Mouse (Mus musculus) limb, embryonic 14.5 days (tissue): Measurements from ENCODE around the gene Prkcb. TPM values are rescaled to one million over a fixed set of nuclear protein-coding genes. Genes with fewer than 3 reads are reported as not detected.

Source experiments
- ATAC-seq: fragments of 200-750 bp; cut with Nextera tagmentation; 2 replicates; pipeline ENCODE4 v1.8.0; 2017; ENCODE audit warnings: low read depth, moderate number of reproducible peaks, moderate TSS enrichment; ENCODE audit not compliant: low FRiP score
- DNase-seq: peaks from one replicate; pipeline ENCODE4 v3.0.0-alpha.2; 2015; ENCODE audit warnings: low spot score
- H3K27ac ChIP-seq: fragments of 300-500 bp; sonication (generic); replicated peaks from 2 replicates; pipeline ENCODE4 v1.5.1; 2014; ENCODE audit warnings: low read depth, mild to moderate bottlenecking, low read length, moderate library complexity, mixed read lengths
- H3K27me3 ChIP-seq: fragments of 300-500 bp; sonication (generic); 2 replicates; pipeline ENCODE4 v1.6.1; 2014; ENCODE audit warnings: low read length, mixed read lengths; ENCODE audit not compliant: control insufficient read depth, insufficient read depth
- H3K36me3 ChIP-seq: fragments of 300-500 bp; sonication (generic); 2 replicates; pipeline ENCODE4 v1.6.1; 2014; ENCODE audit warnings: mild to moderate bottlenecking, low read length, moderate library complexity, mixed read lengths; ENCODE audit not compliant: control insufficient read depth, insufficient read depth
- H3K4me1 ChIP-seq: fragments of 300-500 bp; sonication (generic); 2 replicates; pipeline ENCODE4 v1.6.1; 2014; ENCODE audit warnings: antibody characterized with exemption, low read length, mixed read lengths; ENCODE audit not compliant: control insufficient read depth, insufficient read depth
- H3K4me2 ChIP-seq: fragments of 300-500 bp; sonication (generic); replicated peaks from 2 replicates; pipeline ENCODE4 v1.6.1; 2014; ENCODE audit warnings: low read depth, mild to moderate bottlenecking, low read length, moderate library complexity; ENCODE audit not compliant: severe bottlenecking
- H3K4me3 ChIP-seq: fragments of 300-500 bp; sonication (generic); replicated peaks from 2 replicates; pipeline ENCODE4 v1.5.1; 2014; ENCODE audit warnings: low read length
- H3K9ac ChIP-seq: fragments of 300-500 bp; sonication (generic); 2 replicates; pipeline ENCODE4 v1.6.1; 2014; ENCODE audit warnings: mild to moderate bottlenecking, low read depth, low read length, moderate library complexity; ENCODE audit not compliant: severe bottlenecking
- H3K9me3 ChIP-seq: fragments of 300-500 bp; sonication (generic); 2 replicates; pipeline ENCODE4 v1.6.1; 2016; ENCODE audit warnings: low read length; ENCODE audit not compliant: control insufficient read depth
- POLR2A ChIP-seq: fragments of 200-500 bp; IDR thresholded peaks from 2 replicates; pipeline ENCODE4 v1.8.0; 2012; ENCODE audit warnings: inconsistent platforms, mild to moderate bottlenecking, moderate library complexity, borderline replicate concordance; ENCODE audit not compliant: insufficient read depth, insufficient read length; ENCODE audit errors: extremely low read depth
- WGBS: fragments of 180-500 bp; shearing (Covaris S2); extraction: QIAGEN DNeasy Blood & Tissue Kit; methylation state at CpG from one replicate; pipeline ENCODE4 v1.1.7; 2014; 5-methylcytosine and 5-hydroxymethylcytosine counted together
- polyA plus RNA-seq, 2 experiments: library from polyadenylated mRNA; depleted of rRNA in 1 of 2; stranded (reverse) in 1 of 2; unstranded in 1 of 2; fragments of >200 nt; fragmentation: Nextera tagmentation in 1 of 2; extraction: Ambion mirVana in 1 of 2; gene quantifications; 2 replicates each; pipeline versions ENCODE4 v1.2.1 to v1.2.3; 2012 to 2014

Gene Prkcb
- polyA plus RNA-seq, 2 experiments, result 6.2 to 10.3 TPM

DNA sequence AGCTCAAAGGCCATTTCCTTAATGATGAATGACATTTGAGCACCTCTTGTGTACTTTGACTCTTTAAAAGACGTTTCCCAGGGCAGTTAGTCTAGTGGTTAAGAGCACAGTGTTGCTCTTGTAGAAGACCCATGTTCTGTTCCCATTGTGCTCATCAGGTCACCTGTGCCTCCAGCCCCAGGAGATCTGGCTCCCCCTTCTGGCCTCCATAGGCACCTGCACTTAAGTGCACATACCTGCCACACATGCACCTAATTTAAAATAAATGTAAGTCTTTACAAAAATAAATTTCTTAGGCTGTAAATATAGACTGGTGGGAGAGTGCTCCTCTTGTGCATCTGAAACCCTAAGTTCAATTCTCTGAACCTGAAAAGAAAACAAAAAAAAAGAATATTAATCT is 335.2 kb downstream of the Prkcb start:
- no peak for ATAC-seq
- 59% methylated on average over 1 of the region's 1 CpGs for WGBS
- H3K4me1 ChIP-seq, result no peaks in the 10 kb centered on the region

DNA sequence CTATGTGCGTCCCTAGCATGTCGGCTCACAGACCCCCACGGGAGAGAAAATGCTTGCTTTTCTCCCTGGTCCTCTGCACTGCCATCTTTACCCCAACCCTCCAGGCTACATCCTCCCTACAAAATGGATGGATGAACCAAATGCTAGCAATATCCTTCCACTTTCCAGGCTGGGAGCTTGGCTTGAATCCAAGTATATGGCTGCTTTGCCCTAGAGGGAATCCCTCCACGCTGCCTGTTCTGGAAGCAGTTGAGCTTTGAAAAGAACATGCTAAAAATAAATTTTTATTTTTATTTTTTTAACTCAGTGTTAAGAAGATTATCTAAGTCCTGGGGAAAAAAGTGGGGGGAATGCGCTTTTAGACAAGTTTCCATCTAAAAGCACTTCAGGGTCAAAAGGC is 339.5 kb downstream of the Prkcb start:
- no peak overlapping the region for H3K9ac ChIP-seq
- no peaks in the 10 kb centered on the region for H3K4me1 ChIP-seq
- no peaks in the 10 kb centered on the region for H3K36me3 ChIP-seq
- no peak for TF ChIP-seq POLR2A
- H3K4me2 ChIP-seq, result no peak overlapping the region
- H3K27ac ChIP-seq, result no peak overlapping the region
- peak; percentile 6 for DNase-seq
- H3K9me3 ChIP-seq, result no peaks in the 10 kb centered on the region
- no peaks in the 10 kb centered on the region for H3K27me3 ChIP-seq
- 81% methylated on average over 5 of the region's 5 CpGs for WGBS
- no peak for ATAC-seq
- H3K4me3 ChIP-seq, result no peak overlapping the region

More for the DNA sequence above, 335.2 kb downstream of the Prkcb start:
- Histone ChIP-seq H3K9ac (no peak overlapping the region), H3K4me3 (no peak overlapping the region), H3K4me2 (no peak overlapping the region), H3K27me3 (no peaks in the 10 kb centered on the region), H3K9me3 (no peaks in the 10 kb centered on the region), H3K36me3 (no peaks in the 10 kb centered on the region), H3K27ac (no peak overlapping the region)
- no peak for TF ChIP-seq POLR2A
- no peak for DNase-seq

DNA sequence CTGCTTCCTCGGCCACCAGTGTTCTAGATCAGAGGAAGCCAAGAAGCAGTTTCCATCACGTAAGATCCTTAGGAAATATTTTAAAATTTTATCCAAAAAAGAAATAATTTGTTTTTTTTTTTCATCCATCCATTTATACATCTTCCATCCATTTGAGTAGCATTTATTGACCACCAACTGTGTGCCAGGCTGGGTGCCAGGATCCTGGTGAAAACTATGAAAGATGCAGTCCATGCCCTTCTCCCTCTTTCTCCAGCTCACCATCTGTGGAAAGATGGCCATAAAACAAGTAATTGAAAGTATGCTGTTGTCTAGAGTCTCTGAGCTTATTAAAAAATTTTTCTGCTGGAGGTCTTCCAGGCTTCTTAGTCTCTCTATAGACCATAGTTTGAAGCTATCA is 341.8 kb downstream of the Prkcb start:
- Histone ChIP-seq H3K9me3 (no peaks in the 10 kb centered on the region), H3K9ac (no peak overlapping the region), H3K27ac (no peak overlapping the region), H3K4me2 (no peak overlapping the region), H3K4me3 (no peak overlapping the region), H3K36me3 (no peaks in the 10 kb centered on the region), H3K4me1 (no peaks in the 10 kb centered on the region), H3K27me3 (no peaks in the 10 kb centered on the region)
- TF ChIP-seq POLR2A, result no peak
- ATAC-seq (no peak), DNase-seq (no peak)
- WGBS, result 79% methylated on average over 2 of the region's 2 CpGs

DNA sequence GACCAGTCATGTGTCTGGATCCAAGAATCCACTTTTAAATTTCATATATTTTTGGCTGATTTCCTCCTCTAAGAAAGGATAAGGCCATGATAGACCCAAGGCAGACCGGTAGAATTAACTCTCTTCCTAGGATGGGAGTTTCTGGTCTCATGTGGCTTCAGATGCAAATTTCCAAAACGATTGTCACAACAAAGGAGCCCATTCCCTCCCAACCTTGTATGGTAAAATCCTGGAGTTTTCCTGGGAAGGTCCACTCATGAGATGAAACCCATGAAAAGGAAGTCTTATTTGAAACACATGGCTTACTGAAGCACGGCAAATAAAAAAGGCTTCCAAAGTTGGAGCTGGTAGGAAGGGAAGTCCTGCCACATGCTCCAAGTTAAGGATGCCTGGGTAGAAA is 342.6 kb downstream of the Prkcb start:
- Histone ChIP-seq H3K4me2 (no peak overlapping the region), H3K4me3 (no peak overlapping the region), H3K27ac (no peak overlapping the region), H3K9ac (no peak overlapping the region), H3K36me3 (no peaks in the 10 kb centered on the region), H3K27me3 (no peaks in the 10 kb centered on the region), H3K4me1 (no peaks in the 10 kb centered on the region), H3K9me3 (no peaks in the 10 kb centered on the region)
- no peak for DNase-seq
- TF ChIP-seq POLR2A, result no peak
- 59% methylated on average over 3 of the region's 3 CpGs for WGBS
- ATAC-seq, result no peak

DNA sequence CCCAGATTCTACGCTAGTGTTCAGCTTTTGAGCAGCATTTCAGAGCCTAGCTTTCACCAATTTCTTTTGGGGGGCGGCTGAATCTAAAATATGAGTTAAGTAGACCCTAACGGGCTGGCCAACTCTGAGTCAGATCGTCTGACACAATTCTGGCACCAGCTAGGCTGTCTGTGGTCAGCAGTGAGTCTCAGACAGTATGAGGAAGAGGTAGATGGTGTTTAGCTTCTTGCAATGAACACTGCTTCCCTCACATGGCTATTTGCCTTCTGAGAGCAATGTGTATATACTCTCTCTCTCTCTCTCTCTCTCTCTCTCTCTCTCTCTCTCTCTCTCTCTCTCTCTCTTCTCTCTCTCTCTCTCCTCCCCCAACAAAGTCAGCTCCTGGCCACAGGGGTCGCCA is 344.4 kb downstream of the Prkcb start:
- WGBS, result 85% methylated on average over 5 of the region's 5 CpGs
- H3K4me1 ChIP-seq, result no peaks in the 10 kb centered on the region
- H3K4me3 ChIP-seq, result no peak overlapping the region
- no peaks in the 10 kb centered on the region for H3K36me3 ChIP-seq
- DNase-seq, result no peak
- H3K9me3 ChIP-seq, result no peaks in the 10 kb centered on the region
- H3K9ac ChIP-seq, result no peak overlapping the region
- H3K4me2 ChIP-seq, result no peak overlapping the region
- H3K27me3 ChIP-seq, result no peaks in the 10 kb centered on the region
- ATAC-seq, result no peak
- no peak for TF ChIP-seq POLR2A
- no peak overlapping the region for H3K27ac ChIP-seq

DNA sequence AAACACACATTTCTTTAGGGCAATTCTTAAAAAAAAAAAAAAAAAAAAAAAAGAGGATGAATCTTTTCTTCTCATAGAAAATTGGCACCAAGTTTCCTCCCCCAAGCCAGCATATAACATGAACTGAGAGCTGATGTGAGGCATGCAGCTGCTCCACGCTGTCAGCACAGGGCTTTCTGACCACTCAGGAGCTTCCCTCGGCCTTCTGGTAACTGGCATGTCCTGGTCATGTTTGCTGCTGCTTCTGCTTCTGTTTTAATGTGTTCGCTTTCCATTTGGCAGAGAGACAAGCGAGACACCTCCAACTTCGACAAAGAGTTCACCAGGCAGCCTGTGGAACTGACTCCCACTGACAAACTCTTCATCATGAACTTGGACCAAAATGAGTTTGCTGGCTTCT is 344.9 kb downstream of the Prkcb start:
- TF ChIP-seq POLR2A, result no peak
- no peak for ATAC-seq

More for the DNA sequence above, 344.9 kb downstream of the Prkcb start:
- Histone ChIP-seq H3K36me3 (no peaks in the 10 kb centered on the region), H3K27me3 (no peaks in the 10 kb centered on the region), H3K9ac (no peak overlapping the region), H3K4me1 (no peaks in the 10 kb centered on the region), H3K9me3 (no peaks in the 10 kb centered on the region), H3K27ac (no peak overlapping the region), H3K4me2 (no peak overlapping the region), H3K4me3 (no peak overlapping the region)
- WGBS, result 88% methylated on average over 5 of the region's 5 CpGs
- DNase-seq, result no peak
